Mouse (Mus musculus) stomach, postnatal 0 days (tissue): ENCODE data around the gene Khnyn.

ENCODE experiments used
- CTCF ChIP-seq: IDR thresholded peaks from 2 replicates; pipeline ENCODE4 v1.5.1; 2016; ENCODE audit warnings: antibody characterized with exemption, low read depth, mild to moderate bottlenecking, moderate library complexity
- EP300 ChIP-seq: optimal IDR thresholded peaks from 2 replicates; pipeline ENCODE3; 2016; ENCODE audit warnings: antibody characterized with exemption

GRCm38 (mm10) chr14:55854406-55855100, 30.2 kb upstream of the Khnyn start:
- TF ChIP-seq CTCF, result peak; percentile 2; the same call in 1 of the 2 replicates
- TF ChIP-seq EP300, result no peak
